Mouse (Mus musculus) heart, adult 2 months (tissue): ENCODE data around the gene Gpn1.

Experiments
- CTCF ChIP-seq: fragments of 200-600 bp; IDR thresholded peaks from 2 replicates; pipeline ENCODE4 v1.8.1; 2022; ENCODE audit warnings: antibody characterized with exemption, mild to moderate bottlenecking, moderate library complexity
- POLR2A ChIP-seq: fragments of 200-500 bp; IDR thresholded peaks from 2 replicates; pipeline ENCODE4 v1.6.1; 2011; ENCODE audit warnings: mild to moderate bottlenecking, low read depth, low read length, control low read depth; ENCODE audit not compliant: insufficient read depth

DNA sequence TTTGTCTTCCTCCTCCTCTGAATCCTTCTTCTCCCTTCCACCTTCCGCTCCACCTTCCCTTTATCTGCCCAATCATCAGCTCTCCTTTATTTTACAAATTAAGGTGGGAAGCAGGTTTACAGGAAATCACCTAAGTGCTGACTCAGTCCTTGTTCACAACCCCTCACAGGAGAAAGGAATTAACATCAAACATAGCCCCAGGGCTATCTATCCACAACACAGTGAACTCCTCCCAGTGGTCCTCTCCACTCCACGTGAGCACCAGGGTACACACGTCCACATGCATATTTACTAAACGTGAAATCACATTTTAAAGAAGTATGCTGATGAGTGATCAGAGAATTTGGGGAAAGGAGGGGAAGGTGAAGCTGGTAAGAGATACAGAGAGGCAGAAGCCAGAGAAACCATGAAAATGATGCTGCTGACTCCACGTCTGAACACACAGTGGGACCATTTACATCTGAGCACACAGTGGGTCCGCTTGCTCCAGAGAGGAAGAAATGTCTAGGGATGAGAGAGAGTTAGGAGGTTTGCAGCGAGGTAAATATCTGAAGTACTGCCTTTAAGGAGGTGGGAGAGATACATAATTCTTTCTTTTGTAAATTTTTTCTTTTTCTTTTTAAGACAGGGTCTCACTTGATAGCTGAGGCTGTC is 5.3 kb upstream of the Gpn1 start:
- TF ChIP-seq CTCF (no peak), POLR2A (no peak)
